Mouse (Mus musculus): ENCODE results near the gene Cherp. TPM values are rescaled to one million over a fixed set of nuclear protein-coding genes. Genes with fewer than 3 reads are reported as not detected.

The Cherp gene
- polyA plus RNA-seq, 1 experiment from 2014 or later: 55.7 TPM

DNA sequence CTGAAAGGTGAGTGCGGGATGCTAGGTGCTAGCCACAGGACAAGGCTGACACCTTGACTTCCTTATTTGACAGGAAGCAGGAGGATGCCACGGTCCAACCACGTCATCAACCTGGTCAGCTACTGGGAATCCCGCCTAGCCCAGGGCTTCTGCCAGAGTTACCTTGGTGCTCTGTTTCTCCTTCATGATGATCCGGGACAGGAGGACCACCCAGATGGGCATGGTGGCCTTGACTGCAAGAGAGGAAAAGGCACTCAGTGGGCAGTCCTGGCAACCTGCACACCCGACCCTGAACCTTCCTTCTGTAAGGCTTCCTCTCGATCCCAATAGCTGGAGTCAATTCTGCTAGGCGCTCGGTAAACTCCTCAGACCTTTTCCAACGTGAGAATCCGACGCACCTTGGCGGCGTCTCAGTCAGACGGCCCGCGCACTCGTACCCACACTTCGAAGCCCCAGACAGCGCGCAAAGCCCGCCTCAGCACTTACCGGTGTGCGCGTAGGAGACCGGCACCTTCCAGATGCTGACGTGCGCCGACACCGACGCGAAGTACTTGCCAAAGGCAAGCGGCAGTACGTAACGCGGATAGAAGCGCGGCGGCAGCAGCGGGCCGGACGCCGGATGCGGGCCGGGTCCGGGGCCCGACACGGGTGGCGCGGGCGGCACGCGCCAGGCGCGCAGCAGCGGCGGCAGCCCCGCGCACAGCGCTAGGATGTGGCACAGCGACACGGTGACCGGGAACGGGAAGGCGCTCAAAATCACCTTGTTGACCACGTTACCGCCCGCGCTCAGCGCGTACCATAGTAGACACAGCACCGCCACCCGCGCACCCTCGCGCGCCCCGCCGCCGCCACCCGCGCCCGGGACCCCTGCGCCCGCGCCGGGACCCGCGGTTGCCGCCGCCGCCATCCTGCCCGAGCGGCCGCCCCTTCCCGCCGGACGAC is 16.9 kb upstream of the Cherp start, which contains the start of gene Slc35e1:
TSS of gene Slc35e1 (minus strand) at position 935 of the 942 bp plus-strand sequence.
- Histone ChIP-seq H3K27ac (replicated peaks; ENCODE audit: low read depth, low read length) (no peak within 1 kb of the TSS), H3K36me3 (replicated peaks; ENCODE audit: control insufficient read depth, insufficient read depth, low read depth, low read length) (no peaks in the 10 kb centered on the region)

DNA sequence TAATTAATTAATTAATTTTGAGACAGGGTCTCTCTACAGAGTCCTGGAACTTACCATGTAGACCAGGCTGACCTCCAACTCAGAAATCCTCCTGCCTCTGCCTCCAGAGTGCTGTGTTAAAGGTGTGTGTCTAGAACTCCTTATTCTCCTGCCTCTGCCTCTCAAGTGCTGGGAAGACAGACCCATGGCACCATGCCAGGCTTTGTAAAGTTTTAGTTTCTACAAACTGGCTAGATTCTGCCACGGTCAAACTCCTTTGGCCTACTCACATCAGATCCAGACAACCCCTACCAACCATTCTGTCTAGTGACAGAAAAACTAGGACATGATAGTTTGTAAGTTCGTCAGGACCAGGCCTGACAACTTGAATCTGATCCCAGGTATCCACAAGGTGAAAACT is 16.0 kb upstream of the Cherp start:
- 77% methylated on average over 2 of the region's 2 CpGs for WGBS
- no peak overlapping the region; the same call in 1 of the 2 replicates for H3K9ac ChIP-seq (replicated peaks; ENCODE audit: low read length)
- DNase-seq (ENCODE audit: low spot score): no peak
- H3K27me3 ChIP-seq (ENCODE audit: control insufficient read depth, insufficient read depth, low read length): no peaks in the 10 kb centered on the region
- H3K4me2 ChIP-seq (ENCODE audit: low read depth, low read length): no peak overlapping the region; the same call in 1 of the 2 replicates
- H3K36me3 ChIP-seq (replicated peaks; ENCODE audit: control insufficient read depth, insufficient read depth, low read depth, low read length): no peaks in the 10 kb centered on the region
- peaks cover 4% of the 10 kb centered on the region; the same call in 1 of the 2 replicates for H3K4me1 ChIP-seq (ENCODE audit: control insufficient read depth, insufficient read depth, low read length)
- no peaks in the 10 kb centered on the region for H3K9me3 ChIP-seq (replicated peaks; ENCODE audit: control insufficient read depth, low read length)
- peak overlapping the region; percentile 91 for H3K4me3 ChIP-seq (ENCODE audit: low read depth, low read length)
- ATAC-seq (replicated peaks; ENCODE audit: insufficient number of reproducible peaks, low FRiP score, low TSS enrichment, low read depth): no peak
- no peak overlapping the region for H3K27ac ChIP-seq (replicated peaks; ENCODE audit: low read depth, low read length)

More for the DNA sequence above, 16.9 kb upstream of the Cherp start, which contains the start of gene Slc35e1:
- peak; percentile 31 for DNase-seq (ENCODE audit: low spot score)
- under 1% methylated on average over 67 of the region's 98 CpGs for WGBS
- ATAC-seq (replicated peaks; ENCODE audit: insufficient number of reproducible peaks, low FRiP score, low TSS enrichment, low read depth): peak; percentile 64
- H3K4me2 ChIP-seq (ENCODE audit: low read depth, low read length): peak within 1 kb of the TSS; percentile 76
- no peaks in the 10 kb centered on the region for H3K27me3 ChIP-seq (ENCODE audit: control insufficient read depth, insufficient read depth, low read length)
- H3K4me3 ChIP-seq (ENCODE audit: low read depth, low read length): peak within 1 kb of the TSS; percentile 91
- H3K4me1 ChIP-seq (ENCODE audit: control insufficient read depth, insufficient read depth, low read length): peaks cover 4% of the 10 kb centered on the region; the same call in 1 of the 2 replicates
- peak within 1 kb of the TSS; percentile 86 for H3K9ac ChIP-seq (replicated peaks; ENCODE audit: low read length)
- H3K9me3 ChIP-seq (replicated peaks; ENCODE audit: control insufficient read depth, low read length): no peaks in the 10 kb centered on the region

DNA sequence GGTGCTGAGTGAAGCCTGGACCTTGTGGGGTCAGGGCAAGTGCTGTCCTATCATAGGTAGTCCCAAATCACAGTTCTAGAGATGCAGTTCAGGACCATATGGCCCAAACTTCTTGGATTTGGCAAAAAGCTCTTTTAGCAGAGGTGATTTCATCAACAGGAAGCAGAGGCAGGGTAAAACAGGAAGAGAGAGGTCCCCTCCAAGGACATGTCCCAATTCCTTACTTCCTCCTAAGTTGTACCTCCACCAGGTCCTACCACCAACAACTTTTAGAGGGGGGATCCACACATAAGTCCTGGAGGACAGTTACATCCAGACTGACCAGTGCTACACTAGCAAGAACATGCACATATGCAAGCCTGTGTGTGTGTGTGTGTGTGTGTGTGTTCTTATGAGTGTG is 12.0 kb upstream of the Cherp start:
- H3K36me3 ChIP-seq (replicated peaks; ENCODE audit: control insufficient read depth, insufficient read depth, low read depth, low read length): peaks cover 11% of the 10 kb centered on the region
- ATAC-seq (replicated peaks; ENCODE audit: insufficient number of reproducible peaks, low FRiP score, low TSS enrichment, low read depth) (no peak), DNase-seq (ENCODE audit: low spot score) (no peak)
- H3K4me1 ChIP-seq (ENCODE audit: control insufficient read depth, insufficient read depth, low read length): 0 out of 2 replicates have a peak, but pooled peaks cover 2% of the 10 kb centered on the region
- H3K4me3 ChIP-seq (ENCODE audit: low read depth, low read length): no peak overlapping the region
- H3K4me2 ChIP-seq (ENCODE audit: low read depth, low read length): no peak overlapping the region
- no peaks in the 10 kb centered on the region for H3K9me3 ChIP-seq (replicated peaks; ENCODE audit: control insufficient read depth, low read length)
- H3K27me3 ChIP-seq (ENCODE audit: control insufficient read depth, insufficient read depth, low read length): no peaks in the 10 kb centered on the region
- H3K27ac ChIP-seq (replicated peaks; ENCODE audit: low read depth, low read length): no peak overlapping the region
- no peak overlapping the region for H3K9ac ChIP-seq (replicated peaks; ENCODE audit: low read length)

DNA sequence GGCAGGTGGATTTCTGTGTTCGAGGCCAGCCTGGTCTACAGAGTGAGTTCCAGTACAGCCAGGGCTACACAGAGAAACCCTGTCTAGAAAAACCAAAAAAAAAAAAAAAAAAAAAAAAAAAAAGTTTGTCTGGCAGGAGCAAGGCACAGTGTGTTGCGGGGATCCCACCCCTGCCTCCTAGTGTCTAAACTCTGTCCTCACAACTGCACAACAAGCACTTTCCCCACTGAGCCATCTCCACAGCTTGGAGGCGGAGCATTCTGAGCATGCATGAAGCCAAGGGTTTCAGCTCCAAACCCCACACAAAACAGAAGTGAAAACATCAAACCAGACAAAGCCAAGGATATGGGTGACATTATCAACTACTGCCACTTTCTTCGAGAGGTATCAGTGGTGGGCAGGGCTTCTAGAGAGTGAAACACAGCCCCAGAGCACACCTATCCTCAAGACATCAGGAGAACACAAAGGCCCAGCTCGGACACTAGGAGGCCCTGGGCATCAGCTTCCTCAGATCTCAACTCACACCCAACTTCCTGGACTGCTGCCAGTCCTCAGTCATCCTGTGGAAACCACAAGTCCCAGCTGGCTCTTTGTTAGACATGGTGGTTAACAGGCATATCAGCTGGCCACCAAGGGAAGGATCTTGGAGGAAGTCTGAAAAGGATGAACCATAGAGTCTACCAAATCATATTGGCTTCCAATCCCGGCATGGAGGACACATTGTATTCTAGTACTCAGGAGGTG is 10.6 kb upstream of the Cherp start:
- no peak overlapping the region for H3K4me3 ChIP-seq (ENCODE audit: low read depth, low read length)
- no peak for ATAC-seq (replicated peaks; ENCODE audit: insufficient number of reproducible peaks, low FRiP score, low TSS enrichment, low read depth)

DNA sequence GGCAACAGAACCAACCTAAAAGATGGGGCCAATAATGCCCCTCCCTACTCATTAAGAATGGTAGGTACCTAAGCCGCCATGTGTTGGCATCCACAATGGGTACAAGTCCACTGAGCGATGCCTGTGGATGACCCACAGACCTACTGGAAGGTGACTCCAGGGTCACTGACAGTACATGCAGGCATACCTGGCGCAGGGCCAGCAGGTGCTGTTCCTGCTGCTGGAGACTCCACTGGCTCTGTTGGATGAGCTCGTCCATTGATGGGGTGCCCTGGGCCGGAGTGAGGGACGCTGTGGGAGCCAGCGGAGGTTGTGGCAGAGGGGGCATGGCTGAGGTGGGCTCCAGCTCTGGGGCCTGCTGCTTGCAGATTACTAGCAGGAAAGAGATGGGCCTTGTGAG is 4.3 kb downstream of the Cherp start:
- Histone ChIP-seq H3K27me3 (ENCODE audit: control insufficient read depth, insufficient read depth, low read length) (no peaks in the 10 kb centered on the region), H3K27ac (replicated peaks; ENCODE audit: low read depth, low read length) (no peak overlapping the region), H3K4me2 (ENCODE audit: low read depth, low read length) (no peak overlapping the region), H3K9ac (replicated peaks; ENCODE audit: low read length) (no peak overlapping the region), H3K9me3 (replicated peaks; ENCODE audit: control insufficient read depth, low read length) (no peaks in the 10 kb centered on the region), H3K4me3 (ENCODE audit: low read depth, low read length) (no peak overlapping the region), H3K4me1 (ENCODE audit: control insufficient read depth, insufficient read depth, low read length) (no peaks in the 10 kb centered on the region), H3K36me3 (replicated peaks; ENCODE audit: control insufficient read depth, insufficient read depth, low read depth, low read length) (peaks cover 37% of the 10 kb centered on the region)
- ATAC-seq (replicated peaks; ENCODE audit: insufficient number of reproducible peaks, low FRiP score, low TSS enrichment, low read depth): no peak
- no peak for DNase-seq (ENCODE audit: low spot score)
- 94% methylated on average over 7 of the region's 7 CpGs for WGBS

More for the DNA sequence above, 10.6 kb upstream of the Cherp start:
- Histone ChIP-seq H3K36me3 (replicated peaks; ENCODE audit: control insufficient read depth, insufficient read depth, low read depth, low read length) (peaks cover 11% of the 10 kb centered on the region), H3K27me3 (ENCODE audit: control insufficient read depth, insufficient read depth, low read length) (no peaks in the 10 kb centered on the region), H3K9ac (replicated peaks; ENCODE audit: low read length) (no peak overlapping the region), H3K4me1 (ENCODE audit: control insufficient read depth, insufficient read depth, low read length) (no peaks in the 10 kb centered on the region), H3K27ac (replicated peaks; ENCODE audit: low read depth, low read length) (no peak overlapping the region), H3K4me2 (ENCODE audit: low read depth, low read length) (no peak overlapping the region), H3K9me3 (replicated peaks; ENCODE audit: control insufficient read depth, low read length) (no peaks in the 10 kb centered on the region)
- 90% methylated on average over 6 of the region's 6 CpGs for WGBS
- DNase-seq (ENCODE audit: low spot score): no peak

DNA sequence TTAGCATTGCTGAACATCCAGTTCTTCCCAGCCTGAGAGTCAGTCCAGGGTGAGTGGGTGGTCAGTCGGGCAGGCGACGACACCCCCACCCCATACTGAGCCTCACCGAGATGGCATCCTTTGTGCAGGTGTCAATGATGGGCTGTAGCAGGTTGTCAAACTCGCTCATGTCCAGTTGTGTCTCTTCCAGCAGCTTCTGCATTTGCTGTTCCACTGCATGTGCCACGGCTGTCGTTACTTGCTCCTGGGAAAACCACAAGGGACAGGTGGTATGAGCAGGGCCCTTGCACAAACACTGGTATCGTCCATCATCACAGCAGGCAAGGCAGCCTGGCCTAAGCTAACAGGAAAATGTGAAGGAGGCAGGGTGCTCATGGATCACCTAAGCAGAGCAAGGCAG is 5.0 kb downstream of the Cherp start:
- H3K27me3 ChIP-seq (ENCODE audit: control insufficient read depth, insufficient read depth, low read length): no peaks in the 10 kb centered on the region
- WGBS: 93% methylated on average over 8 of the region's 8 CpGs
- H3K9ac ChIP-seq (replicated peaks; ENCODE audit: low read length): no peak overlapping the region
- peaks cover 42% of the 10 kb centered on the region for H3K36me3 ChIP-seq (replicated peaks; ENCODE audit: control insufficient read depth, insufficient read depth, low read depth, low read length)
- no peak overlapping the region for H3K4me2 ChIP-seq (ENCODE audit: low read depth, low read length)
- no peak overlapping the region for H3K4me3 ChIP-seq (ENCODE audit: low read depth, low read length)
- no peak overlapping the region for H3K27ac ChIP-seq (replicated peaks; ENCODE audit: low read depth, low read length)
- DNase-seq (ENCODE audit: low spot score): no peak
- H3K9me3 ChIP-seq (replicated peaks; ENCODE audit: control insufficient read depth, low read length): no peaks in the 10 kb centered on the region
- H3K4me1 ChIP-seq (ENCODE audit: control insufficient read depth, insufficient read depth, low read length): no peaks in the 10 kb centered on the region
- no peak for ATAC-seq (replicated peaks; ENCODE audit: insufficient number of reproducible peaks, low FRiP score, low TSS enrichment, low read depth)

DNA sequence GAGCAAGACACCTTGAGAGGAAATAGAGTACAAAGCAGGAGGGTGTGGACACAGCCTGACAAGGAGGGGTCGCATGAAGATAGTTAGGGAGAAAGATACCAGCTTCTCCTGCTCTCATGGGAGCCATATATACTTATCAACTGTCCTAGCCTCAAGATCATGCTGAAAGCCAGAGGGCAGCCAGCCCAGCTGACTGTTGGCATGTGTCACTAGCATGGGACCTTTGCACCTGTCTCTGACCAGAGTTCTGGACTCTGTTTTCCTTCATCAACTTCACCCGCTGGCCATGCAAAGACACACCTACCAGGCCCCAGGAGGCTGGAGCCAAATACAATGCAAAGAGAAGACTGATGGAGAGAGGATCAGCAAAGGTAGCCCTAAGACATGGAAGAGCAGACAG is 5.8 kb downstream of the Cherp start:
- no peak for ATAC-seq (replicated peaks; ENCODE audit: insufficient number of reproducible peaks, low FRiP score, low TSS enrichment, low read depth)
- Histone ChIP-seq H3K4me1 (ENCODE audit: control insufficient read depth, insufficient read depth, low read length) (no peaks in the 10 kb centered on the region), H3K4me2 (ENCODE audit: low read depth, low read length) (no peak overlapping the region), H3K27me3 (ENCODE audit: control insufficient read depth, insufficient read depth, low read length) (no peaks in the 10 kb centered on the region), H3K36me3 (replicated peaks; ENCODE audit: control insufficient read depth, insufficient read depth, low read depth, low read length) (peaks cover 44% of the 10 kb centered on the region), H3K9me3 (replicated peaks; ENCODE audit: control insufficient read depth, low read length) (no peaks in the 10 kb centered on the region), H3K9ac (replicated peaks; ENCODE audit: low read length) (no peak overlapping the region), H3K27ac (replicated peaks; ENCODE audit: low read depth, low read length) (no peak overlapping the region), H3K4me3 (ENCODE audit: low read depth, low read length) (no peak overlapping the region)
- WGBS: 93% methylated on average over 2 of the region's 2 CpGs
- DNase-seq (ENCODE audit: low spot score): no peak

All from embryonic facial prominence, embryonic 11.5 days (tissue).